Mouse (Mus musculus): Measurements from ENCODE around the gene Zfp956.

Zfp956 gene

DNA sequence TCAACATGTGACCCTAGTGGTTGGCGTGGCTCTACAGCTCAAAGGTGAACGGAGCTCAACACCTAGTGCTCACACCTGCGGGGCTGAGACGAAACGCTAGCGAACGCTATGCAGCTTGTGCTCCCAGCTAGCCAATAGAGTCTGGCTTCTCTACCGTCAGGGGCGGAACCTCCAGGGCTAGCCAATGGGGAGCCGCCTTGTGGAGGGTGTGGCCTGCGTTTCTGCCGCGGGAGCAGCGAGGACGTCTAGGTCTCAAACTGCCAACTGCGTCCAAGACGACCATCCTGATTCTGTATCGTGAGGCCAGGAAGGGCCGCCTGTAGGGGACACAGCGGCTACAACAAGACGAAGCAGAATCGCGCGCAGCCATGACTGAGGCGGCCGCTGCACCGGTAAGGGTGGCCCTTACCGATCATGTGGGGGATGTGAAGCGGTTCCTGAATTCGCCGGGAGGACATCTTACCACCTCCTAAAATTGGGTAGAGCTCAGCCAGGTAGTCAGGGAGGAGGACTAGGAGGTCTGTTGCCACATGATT, at the start of gene Zfp956:
Gene Zfp956, plus strand, starts transcription at position 200 of the 536 bp plus-strand sequence.
- in situ Hi-C loops (cut with MboI; ENCODE audit: unreplicated experiment in 2 of 2), result no loop called here

DNA sequence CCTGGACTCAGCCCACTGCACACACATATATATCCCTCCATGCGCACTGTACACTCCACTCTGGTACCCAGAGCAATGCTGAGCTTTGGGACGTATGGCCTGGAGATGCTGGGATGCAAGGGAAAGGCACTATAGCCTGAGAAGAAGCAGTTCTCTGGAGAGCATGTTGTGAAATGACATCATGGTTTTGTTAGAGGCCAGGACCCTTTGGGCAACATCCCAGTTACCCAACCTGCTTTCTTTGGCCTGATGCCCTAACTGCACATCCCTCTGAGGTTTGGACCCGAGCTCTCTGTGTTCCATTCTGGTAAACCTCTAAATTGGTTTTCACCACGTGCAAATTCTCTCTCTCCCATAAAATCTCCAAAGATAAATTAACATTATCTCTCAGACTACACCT, 49.6 kb upstream of the Zfp956 start:
- in situ Hi-C loops (cut with MboI; ENCODE audit: unreplicated experiment in 2 of 2), result no loop called here

DNA sequence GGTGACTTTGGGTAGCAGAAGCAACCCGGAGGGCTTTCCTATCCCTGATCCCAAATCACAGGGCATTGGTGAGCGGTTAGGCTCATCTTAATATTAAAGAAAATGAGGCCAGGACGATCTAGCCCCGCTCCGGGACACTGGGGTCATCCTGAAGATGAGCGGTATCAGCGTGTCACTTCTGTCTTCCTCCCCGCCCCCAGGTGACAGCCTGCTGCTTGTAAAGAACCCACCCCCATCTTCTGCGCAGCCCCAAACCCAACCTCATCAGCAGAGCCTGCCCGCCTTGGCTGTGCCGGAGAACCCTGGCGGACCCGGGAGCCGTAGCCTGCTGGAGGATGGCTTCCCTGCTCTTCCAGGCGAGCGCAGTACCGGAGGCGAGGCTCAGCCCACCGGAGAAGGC, 48.8 kb upstream of the Zfp956 start:
- in situ Hi-C loops (cut with MboI; ENCODE audit: unreplicated experiment in 2 of 2), result no loop called here

DNA sequence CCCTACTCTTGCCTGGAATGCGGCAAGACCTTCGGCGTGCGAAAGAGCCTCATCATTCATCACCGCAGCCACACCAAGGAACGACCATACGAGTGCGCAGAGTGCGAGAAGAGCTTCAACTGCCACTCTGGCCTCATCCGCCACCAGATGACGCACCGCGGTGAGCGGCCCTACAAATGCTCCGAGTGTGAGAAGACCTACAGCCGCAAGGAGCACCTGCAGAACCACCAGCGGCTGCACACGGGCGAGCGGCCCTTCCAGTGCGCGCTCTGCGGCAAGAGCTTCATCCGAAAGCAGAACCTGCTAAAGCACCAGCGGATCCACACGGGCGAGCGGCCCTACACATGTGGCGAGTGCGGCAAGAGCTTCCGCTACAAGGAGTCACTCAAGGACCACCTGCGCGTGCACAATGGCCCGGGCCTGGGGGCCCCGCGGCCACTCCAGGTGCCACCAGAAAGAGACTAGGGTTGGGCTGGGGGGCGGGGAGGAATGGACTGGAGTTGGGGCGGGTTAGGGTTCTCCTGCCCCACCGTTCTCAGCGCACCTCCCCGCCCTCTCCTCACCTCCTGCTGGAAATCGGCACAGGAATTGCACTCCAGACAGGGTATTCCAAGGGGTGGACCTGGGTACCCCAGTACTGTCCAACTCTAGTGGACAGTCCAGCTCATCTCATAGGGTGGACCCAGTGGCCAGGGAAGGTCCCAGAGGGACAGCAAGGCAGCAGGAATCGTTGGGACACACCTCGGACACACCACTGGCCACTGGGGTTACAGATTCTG, 48.1 kb upstream of the Zfp956 start:
- in situ Hi-C loops (cut with MboI; ENCODE audit: unreplicated experiment in 2 of 2), result no loop called here

DNA sequence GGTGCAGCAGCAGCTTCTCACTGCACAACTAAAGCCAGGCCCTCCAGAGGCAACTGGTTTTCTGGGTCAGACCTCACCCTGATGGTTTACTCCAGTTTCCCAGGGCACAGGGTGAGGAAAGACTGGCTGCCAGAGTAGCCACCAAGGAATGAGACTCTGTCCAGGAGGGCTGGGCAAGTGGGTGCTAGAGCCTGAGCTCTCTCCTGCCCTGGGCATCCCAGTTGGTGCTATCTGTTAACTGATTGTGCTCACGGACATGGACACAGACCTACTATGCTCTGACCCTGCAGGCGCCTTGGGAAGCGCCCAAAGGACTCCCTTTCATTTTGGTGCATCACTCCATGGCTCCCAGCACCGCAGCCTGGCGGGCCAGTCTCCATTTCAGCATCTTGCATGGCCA, 46.9 kb upstream of the Zfp956 start:
- in situ Hi-C loops (cut with MboI; ENCODE audit: unreplicated experiment in 2 of 2), result no loop called here

DNA sequence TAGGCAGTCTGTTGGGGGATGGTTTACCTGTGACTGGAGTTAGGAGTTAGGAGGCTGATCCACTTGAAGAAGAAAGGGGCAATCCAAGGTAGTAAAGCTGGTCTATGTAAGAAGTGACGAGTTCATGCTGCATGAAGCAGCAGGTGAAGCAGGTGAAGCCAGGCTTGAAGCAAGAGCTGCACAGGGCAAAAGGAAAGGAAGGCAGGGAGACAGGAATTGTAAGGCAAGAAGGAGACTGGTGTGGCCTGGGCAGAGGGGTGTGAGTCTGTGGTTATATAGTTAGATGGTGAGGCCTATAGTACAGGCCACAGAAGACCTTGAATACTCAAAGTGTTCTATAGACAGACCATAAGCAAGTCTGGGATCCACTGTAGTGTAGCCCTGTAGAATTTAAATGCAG, 44.2 kb upstream of the Zfp956 start:
- in situ Hi-C loops (cut with MboI; ENCODE audit: unreplicated experiment in 2 of 2), result no loop called here

DNA sequence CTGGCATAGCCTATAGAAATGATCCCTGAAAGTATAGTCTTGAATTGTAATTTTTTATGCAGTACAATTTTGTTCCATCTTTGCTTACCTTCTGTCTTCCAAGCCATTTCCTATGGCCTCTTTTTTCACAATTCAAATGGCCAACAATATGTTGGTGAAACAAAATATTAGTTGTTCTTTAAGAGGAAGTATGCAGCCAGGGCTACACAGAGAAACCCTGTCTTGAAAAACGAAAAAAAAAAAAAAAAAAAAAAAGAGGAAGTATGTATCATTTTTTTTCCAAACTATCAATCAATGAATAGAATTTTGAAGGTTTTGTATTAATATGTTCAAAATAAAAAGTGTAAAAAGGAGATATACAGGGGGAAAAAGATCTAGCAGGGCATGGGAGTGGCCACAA, 41.5 kb upstream of the Zfp956 start:
- in situ Hi-C loops (cut with MboI; ENCODE audit: unreplicated experiment in 2 of 2), result no loop called here

DNA sequence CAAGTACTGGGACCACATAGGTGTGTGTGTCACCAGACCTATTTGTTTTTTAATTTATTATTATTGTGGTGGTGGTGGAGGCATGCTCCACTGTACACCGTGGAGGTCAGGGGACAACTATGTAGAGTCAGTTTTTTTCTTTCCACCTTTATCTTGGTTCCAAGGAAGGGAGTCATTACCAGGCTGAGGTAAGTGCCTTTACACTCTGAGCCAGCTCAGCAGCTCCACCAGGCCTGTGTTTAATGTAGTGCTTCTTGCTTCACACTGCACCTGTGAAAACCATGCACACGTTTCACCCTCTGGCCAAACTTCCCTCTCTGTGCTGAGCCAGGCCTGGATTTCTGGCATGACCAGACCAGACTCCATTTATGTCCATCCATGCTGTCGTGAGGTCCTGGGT, 40.2 kb upstream of the Zfp956 start:
- in situ Hi-C loops (cut with MboI; ENCODE audit: unreplicated experiment in 2 of 2), result no loop called here

DNA sequence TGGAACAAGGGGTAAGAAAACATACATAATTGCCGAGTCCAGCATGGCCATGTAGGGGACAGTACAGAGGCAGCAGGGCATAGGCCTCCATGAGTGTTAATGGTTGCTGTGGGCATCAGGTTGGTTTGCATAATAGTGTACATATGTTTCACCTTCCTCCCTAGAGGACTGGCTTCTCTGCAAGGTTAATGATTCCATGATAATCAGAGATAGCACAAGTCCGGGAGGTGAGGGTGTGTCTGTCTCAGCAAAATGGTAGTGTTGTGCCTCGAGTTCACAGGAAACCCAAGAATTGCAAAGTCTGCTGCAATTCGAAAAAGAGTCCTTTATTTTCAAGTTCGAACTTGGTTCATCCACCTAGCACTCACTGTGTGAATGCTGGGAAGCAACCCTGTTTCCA, 36.1 kb upstream of the Zfp956 start:
- in situ Hi-C loops (cut with MboI; ENCODE audit: unreplicated experiment in 2 of 2), result loop anchor here in 1 of 2 experiments (5.0 kb wide), 1 partner anchor 40 kb away; no protein-coding TSS in a partner anchor

DNA sequence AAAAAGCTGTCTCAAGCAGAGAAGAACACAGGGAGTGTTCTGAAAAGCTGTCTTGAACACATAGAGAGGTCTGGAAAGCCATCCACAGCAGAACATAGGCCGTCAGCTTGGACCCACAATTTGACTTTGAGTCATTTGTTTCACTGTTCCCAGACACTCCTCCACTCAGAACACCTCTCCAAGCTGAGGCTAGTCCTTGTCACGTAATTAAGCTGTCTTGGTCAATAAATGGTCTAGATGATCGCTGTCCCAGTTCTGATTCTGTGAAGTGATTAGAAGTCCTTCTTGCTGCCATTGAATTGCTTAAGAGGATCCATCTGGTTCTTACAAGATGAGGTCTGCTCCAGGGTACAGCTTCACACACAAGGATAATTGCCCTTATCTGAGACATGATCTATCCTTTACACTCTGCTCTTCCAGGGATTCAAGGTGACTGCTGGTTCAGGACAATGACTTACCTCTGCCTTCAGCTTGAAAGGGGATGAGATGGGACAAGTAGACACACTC, 34.4 kb upstream of the Zfp956 start:
- in situ Hi-C loops (cut with MboI; ENCODE audit: unreplicated experiment in 2 of 2), result loop anchor here in 1 of 2 experiments (5.0 kb wide), 1 partner anchor 38 kb away; no protein-coding TSS in a partner anchor

DNA sequence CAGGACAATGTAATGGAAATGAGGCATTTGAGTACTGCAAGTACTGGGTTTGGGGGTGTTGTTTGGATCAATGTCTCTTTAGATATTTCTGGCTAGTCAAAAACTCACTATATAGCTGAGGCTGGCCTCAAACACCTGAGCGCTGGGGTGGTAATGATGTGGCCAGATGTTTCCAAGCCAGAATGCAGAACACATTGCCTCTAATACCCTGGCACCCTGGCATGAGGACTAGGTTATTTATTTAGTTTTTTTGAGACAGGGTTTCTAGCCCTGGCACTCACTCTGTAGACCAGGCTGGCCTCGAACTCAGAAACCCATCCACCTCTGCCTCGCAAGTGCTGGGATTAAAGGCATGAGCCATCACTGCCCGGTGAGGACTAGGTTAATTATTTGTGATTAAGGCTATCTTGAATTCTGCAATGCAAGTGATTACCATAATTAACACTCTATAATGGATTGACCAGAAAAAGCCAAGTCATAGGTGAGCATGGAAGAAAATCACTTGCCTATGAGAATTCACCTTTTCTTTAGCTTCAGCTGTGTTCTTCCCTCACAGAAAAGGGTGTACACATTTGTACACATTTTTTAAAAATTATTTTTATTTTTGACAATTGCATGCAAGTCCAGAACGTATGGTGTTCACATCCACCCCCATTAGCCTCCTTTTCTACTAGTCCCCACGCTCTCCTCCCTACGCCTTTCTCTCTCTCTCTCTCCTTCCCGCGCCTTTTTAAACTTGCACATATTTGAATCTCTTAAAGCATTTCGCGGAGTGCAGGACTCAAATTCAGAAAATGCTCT, 33.3 kb upstream of the Zfp956 start:
- in situ Hi-C loops (cut with MboI; ENCODE audit: unreplicated experiment in 2 of 2), result loop anchor here in 1 of 2 experiments (5.0 kb wide), 1 partner anchor 37 kb away; no protein-coding TSS in a partner anchor

DNA sequence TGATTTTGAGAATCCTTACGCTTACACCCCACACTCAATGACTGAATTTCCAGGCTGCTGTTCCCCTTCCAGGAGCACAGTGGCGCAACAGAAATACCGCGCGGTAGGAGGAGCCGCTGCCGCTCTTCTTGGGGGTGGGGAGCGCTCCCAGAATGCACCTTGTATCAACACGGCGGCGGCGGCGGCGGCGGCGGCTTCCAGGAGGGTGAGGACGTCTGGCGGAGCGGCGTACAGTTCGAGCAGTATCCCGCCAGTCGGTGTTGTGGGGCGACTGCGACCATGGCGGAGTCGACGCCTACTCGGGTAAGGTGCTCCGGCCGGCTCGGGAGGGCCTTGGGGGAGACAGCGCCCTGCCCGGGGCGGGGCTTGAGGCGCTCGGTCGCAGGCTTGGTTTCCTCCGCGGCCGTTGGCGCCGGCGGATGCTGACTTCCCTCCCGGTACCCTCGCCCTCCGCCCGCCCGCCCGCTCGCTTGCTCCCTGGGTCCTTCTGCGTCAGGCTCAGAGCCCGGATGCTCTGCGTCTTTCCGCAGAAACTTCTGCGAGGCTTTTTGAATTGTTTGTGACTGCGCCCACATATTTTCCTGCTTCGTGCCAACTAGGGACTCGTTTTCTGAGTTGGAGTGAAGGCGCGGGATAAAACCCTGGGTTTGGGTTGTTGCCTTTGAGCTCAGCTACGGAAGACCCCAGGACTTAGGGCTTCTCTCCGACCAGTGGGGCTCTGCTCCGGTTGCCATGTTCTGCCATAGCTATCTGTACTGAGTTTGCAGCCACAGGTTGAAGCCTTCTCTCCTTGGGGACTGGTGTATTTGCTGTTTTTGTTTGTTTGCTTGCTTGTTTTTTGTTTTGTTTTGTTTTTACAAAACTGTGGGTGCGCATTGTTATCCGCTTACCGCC, 32.5 kb upstream of the Zfp956 start, which contains the start of gene Zfp212:
Gene Zfp212, plus strand, starts transcription at position 30 of the 894 bp plus-strand sequence.
- in situ Hi-C loops (cut with MboI; ENCODE audit: unreplicated experiment in 2 of 2), result no loop called here

DNA sequence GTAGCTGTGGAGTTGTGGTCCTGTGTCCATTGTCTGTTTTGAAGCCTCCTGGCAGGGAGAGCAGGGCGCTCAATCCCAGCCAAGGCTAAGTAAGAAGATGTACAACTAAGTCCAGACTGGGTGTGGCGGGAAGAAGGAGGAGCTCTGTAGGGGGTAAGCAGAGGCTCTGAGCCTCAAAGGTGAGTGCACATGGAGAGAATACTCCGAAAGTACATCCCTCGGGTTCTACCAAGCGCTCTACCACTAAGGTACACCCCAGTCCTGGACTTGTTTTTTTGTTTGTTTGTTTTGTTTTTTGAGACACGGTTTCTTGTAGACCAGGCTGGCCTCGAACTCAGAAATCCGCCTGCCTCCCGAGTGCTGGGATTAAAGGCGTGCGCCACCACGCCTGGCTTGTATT, 10.7 kb upstream of the Zfp956 start:
- in situ Hi-C loops (cut with MboI; ENCODE audit: unreplicated experiment in 2 of 2), result no loop called here

DNA sequence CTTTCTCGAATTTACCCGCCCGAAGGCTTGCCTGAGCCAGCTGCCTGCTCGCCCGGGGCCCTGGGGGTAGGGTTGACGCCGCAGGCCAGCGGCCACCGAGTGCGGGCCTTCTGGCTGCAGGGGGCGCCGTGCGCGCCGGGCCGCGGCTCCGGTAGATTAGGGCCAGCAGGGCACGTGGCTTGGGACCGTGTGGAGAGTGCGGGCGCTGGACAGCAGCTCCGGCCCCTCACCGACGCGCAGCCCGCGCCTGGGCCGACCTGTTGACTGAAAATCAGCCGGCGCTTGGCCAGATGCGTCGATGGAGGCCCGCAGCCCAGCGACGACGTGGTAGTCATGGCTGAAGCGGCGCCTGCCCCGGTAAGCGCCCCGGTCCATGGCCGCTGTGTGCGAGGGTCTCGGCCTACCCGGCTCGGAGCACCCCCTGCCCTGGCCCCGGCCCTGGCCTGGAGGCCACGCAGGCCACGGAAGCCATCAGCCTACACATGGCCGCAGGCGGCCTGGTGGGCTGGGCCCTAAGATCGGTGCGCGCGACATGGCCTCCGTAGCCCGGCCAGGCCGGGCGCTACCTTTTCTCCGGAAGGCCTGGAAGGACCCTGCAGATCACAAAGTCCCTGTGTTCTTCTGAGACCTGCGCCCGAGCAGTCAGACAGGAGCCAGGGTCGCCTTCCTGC, 10.0 kb upstream of the Zfp956 start:
- in situ Hi-C loops (cut with MboI; ENCODE audit: unreplicated experiment in 2 of 2), result no loop called here

DNA sequence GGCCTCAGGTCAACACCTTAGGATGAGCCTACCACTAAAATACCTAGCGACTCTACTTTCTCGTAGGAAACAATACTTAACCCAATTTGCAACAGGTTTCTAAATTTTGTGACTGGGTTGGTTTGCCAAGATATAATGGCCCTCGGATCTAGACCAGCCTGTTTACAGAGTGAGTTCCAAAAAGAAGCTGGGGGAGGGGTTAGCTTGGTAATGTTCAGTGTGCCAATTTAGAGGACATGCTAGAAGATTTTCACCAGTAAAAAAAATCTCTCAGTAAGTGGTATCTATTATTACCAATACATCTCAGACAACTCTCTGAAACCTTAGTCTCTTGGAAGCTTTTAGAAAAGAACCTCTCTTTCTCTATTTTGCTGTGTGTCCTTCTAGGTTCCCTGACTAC, 9.5 kb upstream of the Zfp956 start:
- in situ Hi-C loops (cut with MboI; ENCODE audit: unreplicated experiment in 2 of 2), result no loop called here

DNA sequence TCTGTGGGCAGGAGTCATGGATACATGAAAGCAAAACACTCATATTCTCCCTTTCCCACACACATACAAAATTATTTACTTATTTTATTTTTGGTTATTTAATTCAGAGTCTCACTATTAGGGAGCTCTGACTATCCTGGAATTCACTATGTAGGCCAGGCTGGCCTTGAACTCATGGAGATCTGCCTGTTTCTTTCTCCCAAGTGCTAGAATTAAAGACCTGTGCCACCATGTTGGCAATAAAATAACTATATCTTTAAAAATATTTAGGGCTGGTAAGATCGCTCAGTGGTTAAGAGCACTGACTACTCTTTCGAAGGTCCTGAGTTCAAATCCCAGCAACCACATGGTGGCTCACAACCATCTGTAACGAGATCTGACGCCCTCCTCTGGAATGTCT, 5.8 kb upstream of the Zfp956 start:
- in situ Hi-C loops (cut with MboI; ENCODE audit: unreplicated experiment in 2 of 2), result no loop called here

DNA sequence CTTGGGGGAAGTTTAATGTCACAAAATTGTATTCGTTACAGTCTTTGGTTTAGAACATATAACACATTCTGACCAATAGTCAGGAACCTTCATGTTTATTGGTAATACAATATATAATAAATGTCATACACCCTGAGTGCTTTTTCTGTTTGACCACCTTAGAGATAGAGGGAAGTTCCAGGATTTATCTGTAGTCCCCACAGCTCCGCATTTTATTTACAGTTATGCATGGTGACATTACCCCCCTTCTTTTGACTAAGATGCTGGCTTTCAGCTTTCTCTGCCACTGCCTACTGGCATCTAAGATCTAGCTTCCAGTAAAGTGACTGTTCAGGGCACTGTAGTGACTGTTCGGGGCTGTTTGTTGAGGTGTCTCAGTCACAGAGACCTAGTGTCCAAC, 1.2 kb downstream of the Zfp956 start:
- in situ Hi-C loops (cut with MboI; ENCODE audit: unreplicated experiment in 2 of 2), result no loop called here

DNA sequence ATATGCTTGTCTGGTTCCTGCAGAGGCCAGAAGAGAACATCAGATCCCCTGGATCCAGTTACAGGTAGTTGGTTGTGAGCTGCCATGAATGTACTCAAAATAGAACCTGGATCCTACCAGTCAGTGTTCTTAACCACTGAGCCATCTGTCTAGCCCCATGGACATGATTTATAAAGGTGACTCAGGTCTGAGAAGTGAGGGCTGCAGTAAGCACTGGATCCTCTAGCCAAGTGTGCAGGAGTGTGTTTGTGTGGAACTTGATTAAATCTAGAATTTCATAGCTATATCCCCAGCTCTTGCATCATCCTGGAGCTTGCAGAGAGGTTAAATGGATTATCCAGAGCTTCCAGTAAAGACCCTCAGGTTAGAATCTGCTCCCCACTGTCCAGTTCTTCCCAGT, 4.6 kb downstream of the Zfp956 start:
- in situ Hi-C loops (cut with MboI; ENCODE audit: unreplicated experiment in 2 of 2), result loop anchor here in 1 of 2 experiments (5.0 kb wide), 1 partner anchor 41 kb away; no protein-coding TSS in a partner anchor

DNA sequence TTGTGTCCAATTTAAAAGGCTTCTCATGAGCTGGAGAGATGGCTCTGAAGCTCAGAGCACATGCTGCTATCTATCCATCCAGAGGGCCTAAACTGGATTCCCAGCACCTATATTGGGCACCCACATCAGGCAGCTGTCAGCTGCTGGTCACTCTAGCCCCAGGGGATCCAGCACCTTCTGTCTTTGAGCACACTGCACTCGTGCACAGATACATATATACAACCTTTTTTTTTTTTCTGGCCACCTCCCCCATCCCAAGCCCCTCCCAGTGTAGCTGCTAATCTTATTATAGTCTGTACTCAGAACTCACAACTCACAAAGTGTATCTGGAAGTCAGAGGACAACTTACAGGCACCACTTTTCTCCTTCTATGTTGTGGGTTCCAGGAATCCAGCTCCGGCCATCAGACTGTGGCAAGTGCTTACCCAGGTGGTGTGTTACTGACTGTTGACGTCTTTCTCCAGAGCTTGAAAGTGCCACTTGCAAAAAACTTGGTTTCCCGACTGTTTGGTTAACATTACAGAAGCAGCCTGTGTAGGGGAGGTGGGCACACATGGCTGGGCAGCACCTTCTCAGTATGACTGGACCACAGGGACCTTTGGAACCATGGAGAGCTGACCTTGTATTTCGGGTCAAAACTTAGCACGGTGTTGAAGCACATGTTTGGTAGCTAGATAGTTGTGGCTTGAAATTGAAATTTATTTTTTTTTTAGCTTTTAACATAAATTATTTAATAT, 7.7 kb downstream of the Zfp956 start:
- in situ Hi-C loops (cut with MboI; ENCODE audit: unreplicated experiment in 2 of 2), result no loop called here
